Mouse (Mus musculus) heart, adult 10 weeks (tissue): ENCODE data around the gene 1700014D04Rik. TPM values are rescaled to one million over a fixed set of nuclear protein-coding genes. Genes with fewer than 3 reads are reported as not detected.

Experiments
- polyA plus RNA-seq: library from polyadenylated mRNA; stranded (reverse); fragments of 350-450 nt; fragmentation: Illumina TruSeq; extraction: RNeasy Lipid Tissue Mini Kit (QIAGEN cat#74804); gene quantifications from one replicate; pipeline ENCODE4 v1.2.3, GENCODE M21; 2014; ENCODE audit warnings: low read depth, low replicate concordance

Gene 1700014D04Rik
- polyA plus RNA-seq, result not detected

DNA sequence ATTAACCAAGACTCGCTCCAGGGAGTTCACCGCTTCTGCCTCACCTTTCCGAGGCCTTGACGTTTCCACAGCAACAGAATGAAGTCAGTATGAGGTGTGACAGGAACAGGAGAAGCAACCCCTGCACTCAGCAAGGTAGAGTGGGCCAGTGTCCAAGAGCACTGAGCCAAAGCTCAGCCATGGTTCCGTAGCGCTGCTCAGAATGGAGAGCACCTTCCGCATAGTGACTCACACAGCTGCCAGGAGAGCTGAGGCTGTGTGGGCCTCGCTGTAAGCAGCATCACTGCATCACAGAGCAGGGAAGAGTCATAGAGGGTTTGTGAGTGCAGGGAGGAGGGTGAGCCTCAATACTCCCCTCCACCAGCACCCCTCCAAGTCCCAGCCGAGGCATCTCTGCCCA lies at the start of gene 1700014D04Rik:
Gene 1700014D04Rik, minus strand, starts transcription at position 42 of the 400 bp plus-strand sequence.

DNA sequence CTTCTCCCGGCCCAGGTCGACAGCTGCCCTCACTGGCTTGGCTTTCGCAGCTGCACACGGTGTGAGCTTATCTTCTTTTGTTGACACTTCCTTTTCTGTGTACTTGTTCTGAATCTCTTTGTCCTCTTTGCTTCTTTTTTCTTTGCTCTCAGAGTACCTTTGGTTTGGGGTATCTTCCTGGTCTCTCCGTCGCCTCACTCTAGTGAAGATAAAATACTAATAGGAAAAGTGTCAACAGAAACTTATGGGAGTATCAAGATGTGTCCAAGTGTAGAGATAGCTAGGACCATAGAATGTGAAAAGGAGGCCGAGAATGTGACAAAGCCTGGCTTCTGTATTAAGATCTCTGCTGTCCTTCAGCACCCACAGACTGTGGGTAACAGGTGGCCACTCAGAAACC lies 35.6 kb upstream of the 1700014D04Rik start, which contains the start of gene Gm49354:
Gene Gm49354, minus strand, starts transcription at position 101 of the 400 bp plus-strand sequence.

DNA sequence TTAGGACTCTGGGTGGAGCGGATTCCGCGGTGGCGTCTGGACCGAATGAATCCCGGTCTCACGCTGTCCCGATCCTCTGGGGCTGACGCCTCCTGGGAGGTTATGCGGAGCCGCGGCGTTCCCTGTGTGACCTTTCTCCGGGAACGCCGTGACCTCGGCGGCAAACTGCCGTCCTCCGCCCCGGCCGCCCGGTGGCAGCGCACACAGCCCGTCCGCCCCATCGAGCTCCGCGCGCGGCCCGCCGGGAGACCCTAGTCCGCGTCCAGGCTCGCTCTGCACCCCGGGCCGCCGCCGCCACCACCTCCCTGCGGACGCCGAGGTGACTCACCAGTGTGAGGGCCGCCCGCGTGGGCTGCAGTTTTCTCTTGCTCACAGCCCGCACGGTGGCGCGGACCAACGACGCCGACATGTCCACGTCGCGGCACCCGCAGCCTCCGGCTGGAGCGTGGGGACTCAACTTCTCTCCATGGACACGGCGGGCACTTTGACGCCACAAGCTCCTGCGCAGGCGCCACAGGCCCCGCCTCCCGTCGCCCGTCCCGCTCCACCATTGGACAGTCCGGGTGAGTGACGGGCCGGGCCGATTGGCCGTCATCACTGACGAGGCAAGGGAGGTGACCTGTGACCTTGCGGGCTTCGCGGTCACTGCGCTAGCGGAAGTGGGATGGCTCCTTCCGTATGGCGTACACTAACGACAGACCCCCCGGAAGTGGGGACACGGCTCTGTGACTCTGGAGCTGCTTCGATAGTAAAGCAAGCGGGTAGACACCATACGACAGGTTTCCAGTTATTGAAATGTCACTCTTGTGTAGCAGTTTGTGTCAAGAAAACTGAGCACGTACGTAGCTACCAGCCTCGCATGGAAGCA lies 23.0 kb upstream of the 1700014D04Rik start, which contains the start of gene Isca1:
Gene Isca1, minus strand, starts transcription at position 515 of the 868 bp plus-strand sequence.

DNA sequence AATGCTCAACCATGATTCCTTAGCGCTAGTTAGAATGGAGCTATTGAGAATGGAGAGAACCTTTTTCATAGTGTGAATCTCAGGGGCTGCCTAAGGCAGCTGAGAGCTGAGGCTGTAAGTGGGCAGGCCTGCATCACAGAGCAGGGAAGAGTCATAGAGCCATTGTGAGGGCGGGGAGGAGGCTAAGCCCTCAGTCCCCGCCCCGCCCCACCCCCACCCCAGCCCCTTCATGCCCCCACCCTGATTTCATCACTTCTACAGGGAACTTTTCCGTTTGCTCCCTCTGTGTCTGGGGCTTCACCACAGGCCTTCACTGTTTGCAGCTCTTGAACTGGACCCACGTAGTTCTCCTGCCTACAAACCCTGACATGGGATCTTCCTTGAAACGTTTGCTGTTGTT lies 14.9 kb downstream of the 1700014D04Rik start, which contains the start of gene Spata31d1d:
Gene Spata31d1d, minus strand, starts transcription at position 101 of the 400 bp plus-strand sequence.

DNA sequence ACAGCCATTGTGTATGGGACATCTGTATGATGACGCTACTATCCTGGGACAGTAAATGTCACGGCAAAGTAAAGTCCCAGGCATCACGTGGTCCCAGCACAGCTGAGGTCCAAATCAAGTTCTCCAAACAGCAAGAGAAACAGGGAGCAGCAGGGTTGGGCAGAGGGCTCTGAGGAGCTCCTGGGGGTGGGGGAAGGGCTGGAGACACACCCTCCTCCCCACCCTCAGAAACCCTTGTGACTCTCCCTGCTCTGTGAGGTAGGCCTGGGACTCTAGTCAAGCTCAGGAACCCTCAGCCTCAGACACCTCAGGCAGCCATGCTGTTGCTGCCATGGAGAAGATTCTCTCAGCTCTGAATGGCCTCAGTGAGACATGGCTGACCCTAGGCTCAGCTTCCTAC lies 34.6 kb downstream of the 1700014D04Rik start, which contains the start of gene Spata31d1b:
Gene Spata31d1b, plus strand, starts transcription at position 301 of the 400 bp plus-strand sequence.

DNA sequence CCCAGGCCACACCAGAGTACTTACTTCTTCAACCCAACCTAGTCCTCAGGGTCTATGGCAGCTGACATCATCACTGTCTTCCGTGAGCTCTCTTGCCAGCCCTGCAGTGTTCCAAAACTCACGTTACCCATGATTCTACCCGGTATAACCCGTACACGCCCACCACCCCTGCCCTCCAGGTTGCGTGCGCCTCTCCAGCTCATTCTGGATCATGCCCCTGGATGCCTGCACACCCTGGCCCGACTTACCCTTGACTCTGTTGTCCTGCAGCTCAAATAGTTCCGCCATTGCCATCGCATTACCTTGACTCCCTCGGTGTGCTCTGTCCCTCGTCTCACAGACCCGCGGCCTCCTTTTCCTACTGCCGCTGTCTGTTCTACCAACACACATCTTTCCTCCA lies 36.3 kb downstream of the 1700014D04Rik start, which contains the start of gene Spata31d1a:
Gene Spata31d1a, minus strand, starts transcription at position 101 of the 400 bp plus-strand sequence.

DNA sequence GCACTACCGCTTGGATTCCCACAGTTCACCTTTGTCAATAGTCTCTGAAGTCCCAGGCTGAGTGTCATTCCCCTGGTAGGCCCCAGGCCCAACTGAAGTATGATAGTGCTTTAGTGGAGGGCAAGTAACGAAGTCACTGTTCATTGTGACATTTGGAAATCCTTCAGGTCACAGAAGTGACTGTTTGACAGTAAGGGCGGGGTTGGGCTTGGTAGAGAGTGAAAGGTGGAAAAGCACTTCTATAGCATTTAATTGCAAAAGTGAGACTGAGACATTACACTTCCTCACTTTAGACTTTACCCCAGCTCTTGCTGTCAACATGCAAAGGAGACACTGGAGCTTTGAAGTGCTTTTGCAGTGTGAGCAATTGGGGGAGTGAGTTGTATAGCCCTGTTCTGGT lies 52.5 kb downstream of the 1700014D04Rik start, which contains the start of gene 4921517D22Rik:
Gene 4921517D22Rik, minus strand, starts transcription at position 101 of the 400 bp plus-strand sequence.

Other genes with a start within 250 kb of the 1700014D04Rik start
- gene Agtpbp1, start 161.5 kb downstream of the 1700014D04Rik start, polyA plus RNA-seq, result 111 TPM
- gene Naa35, start 161.5 kb downstream of the 1700014D04Rik start, polyA plus RNA-seq, result 51.5 TPM
- 13.5 TPM for gene Golm1, start 70.9 kb downstream of the 1700014D04Rik start, polyA plus RNA-seq
- gene 4921517D22Rik, start 52.6 kb downstream of the 1700014D04Rik start, polyA plus RNA-seq, result not detected
- not detected for gene Spata31d1a, start 36.4 kb downstream of the 1700014D04Rik start, polyA plus RNA-seq
- not detected for gene Spata31d1b, start 34.5 kb downstream of the 1700014D04Rik start, polyA plus RNA-seq
- gene Spata31d1d, start 15.0 kb downstream of the 1700014D04Rik start, polyA plus RNA-seq, result not detected
- 322 TPM for gene Isca1, start 23.1 kb upstream of the 1700014D04Rik start, polyA plus RNA-seq
- not detected for gene Gm49354, start 35.5 kb upstream of the 1700014D04Rik start, polyA plus RNA-seq
- gene Tut7, start 76.4 kb upstream of the 1700014D04Rik start, polyA plus RNA-seq, result 34.1 TPM